Mouse (Mus musculus): ENCODE data around the gene Matn4. TPM values are rescaled to one million over a fixed set of nuclear protein-coding genes. Genes with fewer than 3 reads are reported as not detected.

Gene Matn4
- polyA plus RNA-seq, 1 experiment = 0.52 TPM

GRCm38 (mm10) chr2:164407708-164408107 is 2.7 kb upstream of the Matn4 start:
- H3K4me1 ChIP-seq (ENCODE audit: control insufficient read depth, insufficient read depth, insufficient read length, low read length) = no peaks in the 10 kb centered on the region; the same call in 1 of the 2 replicates
- H3K27ac ChIP-seq (replicated peaks; ENCODE audit: low read depth, low read length) = no peak overlapping the region
- no peak overlapping the region for H3K4me3 ChIP-seq (ENCODE audit: insufficient read depth, low read depth, low read length)

DNA sequence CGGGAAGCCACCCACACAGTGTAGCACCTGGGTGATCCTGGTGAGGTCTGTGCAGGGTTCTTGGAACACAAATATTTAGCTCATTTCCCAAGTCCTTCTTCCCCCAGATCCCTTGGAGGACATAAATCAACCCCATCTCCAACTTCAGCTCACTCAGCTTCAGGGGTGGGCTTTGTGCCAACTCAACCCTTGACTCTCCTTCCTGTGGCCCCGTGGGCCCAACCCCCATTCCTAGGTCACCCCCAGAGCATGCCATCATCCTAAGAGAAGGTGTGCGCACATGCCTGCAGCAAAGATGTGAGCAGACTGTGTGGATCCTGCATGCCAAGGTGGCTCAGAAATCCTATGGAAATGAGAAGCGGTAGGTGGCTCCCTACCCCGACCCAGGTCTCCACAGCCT is 559 bp upstream of the Matn4 start:
- no peak overlapping the region for H3K27ac ChIP-seq (replicated peaks; ENCODE audit: low read depth, low read length)

DNA sequence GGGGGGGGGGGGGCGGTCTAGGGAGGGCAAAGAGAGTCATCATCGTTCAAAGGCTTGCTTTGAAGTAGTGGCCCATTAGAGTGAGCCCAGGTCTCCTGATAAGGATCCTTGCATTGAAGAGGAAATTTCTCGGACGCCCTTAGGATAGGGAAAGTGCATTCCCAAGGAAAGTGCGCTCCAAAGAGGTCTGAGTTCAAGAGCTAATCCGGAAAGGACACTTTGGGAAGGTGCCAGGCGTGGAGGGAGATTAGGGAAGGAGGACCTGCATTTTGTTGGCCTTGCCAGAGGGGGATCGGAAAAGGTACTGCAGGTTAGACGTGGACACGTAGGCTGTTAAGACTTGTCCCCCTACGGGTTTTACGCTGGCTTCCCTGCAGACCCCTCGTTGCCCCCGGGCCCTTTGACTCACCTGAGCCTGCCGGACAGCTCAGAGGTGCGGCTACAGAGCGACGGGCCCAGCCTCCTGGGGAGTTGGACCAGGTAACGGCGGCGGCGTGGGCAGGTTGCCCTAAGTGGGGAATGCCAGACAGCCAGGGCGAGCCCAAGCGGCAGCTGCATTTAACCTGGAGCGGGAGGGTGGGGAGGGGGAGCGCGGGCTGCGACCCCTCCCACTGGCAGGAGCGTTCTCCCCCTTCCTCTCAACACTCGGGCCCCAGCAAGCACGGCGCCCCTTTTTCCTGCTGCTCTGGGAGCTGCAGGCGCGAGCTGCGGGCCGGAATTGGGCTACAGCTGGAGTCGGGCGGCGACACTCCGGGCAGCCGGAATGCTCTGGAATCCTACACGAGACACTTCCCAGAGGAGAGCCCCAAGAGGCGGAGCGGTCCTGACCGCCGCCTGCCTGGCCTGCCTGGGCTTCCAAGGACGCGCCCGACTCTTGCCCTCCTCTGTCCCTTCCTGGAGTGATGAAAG is 624 bp downstream of the Matn4 start:
- Histone ChIP-seq H3K4me3 (ENCODE audit: insufficient read depth, low read depth, low read length) (peak overlapping the region; percentile 31), H3K27ac (replicated peaks; ENCODE audit: low read depth, low read length) (no peak overlapping the region), H3K4me1 (ENCODE audit: control insufficient read depth, insufficient read depth, insufficient read length, low read length) (no peaks in the 10 kb centered on the region; the same call in 1 of the 2 replicates)

More for the DNA sequence above, 559 bp upstream of the Matn4 start:
- Histone ChIP-seq H3K4me1 (ENCODE audit: control insufficient read depth, insufficient read depth, insufficient read length, low read length) (no peaks in the 10 kb centered on the region; the same call in 1 of the 2 replicates), H3K4me3 (ENCODE audit: insufficient read depth, low read depth, low read length) (no peak overlapping the region)

DNA sequence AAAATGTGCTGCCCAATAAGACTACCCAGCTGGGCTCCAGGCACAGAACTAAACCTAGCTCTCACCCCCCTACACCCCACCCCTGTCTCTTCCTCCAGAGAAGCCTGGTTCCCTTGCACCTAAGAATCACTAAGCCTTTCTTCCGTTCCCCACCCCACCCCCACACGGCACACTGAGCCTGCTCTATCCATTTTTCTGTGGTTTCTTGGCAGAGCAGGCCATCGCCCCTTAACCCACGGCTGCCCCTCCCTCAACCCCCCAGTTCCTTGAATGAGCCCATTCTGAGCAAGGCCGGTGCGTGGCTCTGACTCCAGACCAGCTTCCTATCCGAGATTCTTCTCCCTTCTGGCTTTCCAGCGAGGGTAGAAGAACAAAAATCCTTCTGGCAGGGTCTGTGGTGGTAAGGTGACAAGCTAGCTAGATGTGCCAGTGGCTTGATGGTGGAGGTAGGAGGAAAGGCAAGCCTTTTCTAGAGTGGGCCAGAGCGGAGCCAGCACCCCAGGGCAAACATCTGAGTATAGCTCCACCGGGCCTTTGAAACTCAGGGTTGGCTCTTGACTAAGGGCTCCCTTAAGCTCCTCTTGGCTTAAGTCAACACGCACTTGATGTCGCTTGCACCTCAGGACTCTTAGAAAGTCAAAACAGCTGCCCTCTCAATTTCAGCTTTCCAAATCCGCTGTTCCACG is 1.4 kb downstream of the Matn4 start:
- Histone ChIP-seq H3K27ac (replicated peaks; ENCODE audit: low read depth, low read length) (no peak overlapping the region), H3K4me1 (ENCODE audit: control insufficient read depth, insufficient read depth, insufficient read length, low read length) (no peaks in the 10 kb centered on the region; the same call in 1 of the 2 replicates), H3K4me3 (ENCODE audit: insufficient read depth, low read depth, low read length) (no peak overlapping the region)

GRCm38 (mm10) chr2:164402906-164403305 is 2.1 kb downstream of the Matn4 start, which contains the start of gene Rbpjl:
Gene Rbpjl, plus strand, starts transcription at chr2:164403141.
- H3K27ac ChIP-seq (replicated peaks; ENCODE audit: low read depth, low read length) = no peak within 1 kb of the TSS
- H3K4me1 ChIP-seq (ENCODE audit: control insufficient read depth, insufficient read depth, insufficient read length, low read length) = no peaks in the 10 kb centered on the region; the same call in 1 of the 2 replicates
- no peak within 1 kb of the TSS for H3K4me3 ChIP-seq (ENCODE audit: insufficient read depth, low read depth, low read length)

- no peak overlapping the region for H3K27ac ChIP-seq (replicated peaks; ENCODE audit: low read depth, low read length)
- no peaks in the 10 kb centered on the region for H3K4me1 ChIP-seq (ENCODE audit: control insufficient read depth, insufficient read depth, insufficient read length, low read length)
- H3K4me3 ChIP-seq (ENCODE audit: insufficient read depth, low read depth, low read length) = no peak overlapping the region
Observed at GRCm38 (mm10) chr2:164396911-164397310, 8.0 kb downstream of the Matn4 start.

DNA sequence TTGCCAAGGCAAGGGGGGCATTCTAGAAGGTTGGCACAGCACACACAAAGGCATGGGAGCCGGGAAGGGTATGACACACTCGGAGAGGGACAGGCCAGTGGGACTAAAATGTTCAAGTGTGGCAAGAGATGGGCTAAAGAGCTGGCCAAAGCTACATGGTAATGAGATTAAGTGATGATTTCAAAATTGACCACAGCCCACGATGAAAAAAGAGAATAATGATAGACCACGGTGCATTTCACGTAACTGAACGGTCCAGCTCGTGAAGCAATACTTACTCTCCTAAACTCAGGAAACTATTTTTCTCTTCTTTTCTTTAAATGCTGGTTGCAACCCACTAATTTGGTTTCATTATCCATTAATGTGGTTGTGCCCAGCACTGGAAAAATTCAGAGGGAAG is 8.9 kb downstream of the Matn4 start:
- no peaks in the 10 kb centered on the region for H3K4me1 ChIP-seq (ENCODE audit: control insufficient read depth, insufficient read depth, insufficient read length, low read length)
- no peak overlapping the region for H3K4me3 ChIP-seq (ENCODE audit: insufficient read depth, low read depth, low read length)
- no peak overlapping the region for H3K27ac ChIP-seq (replicated peaks; ENCODE audit: low read depth, low read length)

GRCm38 (mm10) chr2:164393126-164393525 is 11.8 kb downstream of the Matn4 start:
- no peak overlapping the region for H3K27ac ChIP-seq (replicated peaks; ENCODE audit: low read depth, low read length)
- H3K4me3 ChIP-seq (ENCODE audit: insufficient read depth, low read depth, low read length) = no peak overlapping the region
- no peaks in the 10 kb centered on the region for H3K4me1 ChIP-seq (ENCODE audit: control insufficient read depth, insufficient read depth, insufficient read length, low read length)

DNA sequence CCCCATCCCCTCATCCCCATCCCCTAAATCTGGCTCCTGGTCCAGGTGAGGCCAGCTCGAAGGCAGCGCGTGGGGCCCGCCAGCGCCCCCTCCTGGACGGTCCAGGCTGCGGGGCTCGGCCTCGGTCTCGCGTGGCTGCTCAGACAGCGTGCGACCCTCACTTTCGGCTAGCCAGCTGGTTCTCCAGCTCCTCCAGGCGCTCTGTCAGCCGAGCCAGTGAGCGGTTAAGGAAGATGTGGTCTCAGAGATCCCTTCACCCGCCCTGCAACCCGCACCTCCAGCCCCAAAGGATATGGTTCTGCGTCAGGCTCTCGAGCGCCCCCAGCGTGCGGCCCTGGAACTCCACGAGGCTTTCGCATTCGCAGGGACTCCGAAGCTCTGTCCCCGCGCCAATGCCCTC is 15.5 kb downstream of the Matn4 start:
- Histone ChIP-seq H3K4me1 (ENCODE audit: control insufficient read depth, insufficient read depth, insufficient read length, low read length) (no peaks in the 10 kb centered on the region), H3K4me3 (ENCODE audit: insufficient read depth, low read depth, low read length) (peak overlapping the region; percentile 50), H3K27ac (replicated peaks; ENCODE audit: low read depth, low read length) (no peak overlapping the region)

GRCm38 (mm10) chr2:164389020-164389419 is 15.9 kb downstream of the Matn4 start, which contains the start of gene Slpi:
Gene Slpi, minus strand, starts transcription at chr2:164389095.
- H3K4me3 ChIP-seq (ENCODE audit: insufficient read depth, low read depth, low read length) = peak within 1 kb of the TSS; percentile 50
- H3K27ac ChIP-seq (replicated peaks; ENCODE audit: low read depth, low read length) = no peak within 1 kb of the TSS
- H3K4me1 ChIP-seq (ENCODE audit: control insufficient read depth, insufficient read depth, insufficient read length, low read length) = no peaks in the 10 kb centered on the region

DNA sequence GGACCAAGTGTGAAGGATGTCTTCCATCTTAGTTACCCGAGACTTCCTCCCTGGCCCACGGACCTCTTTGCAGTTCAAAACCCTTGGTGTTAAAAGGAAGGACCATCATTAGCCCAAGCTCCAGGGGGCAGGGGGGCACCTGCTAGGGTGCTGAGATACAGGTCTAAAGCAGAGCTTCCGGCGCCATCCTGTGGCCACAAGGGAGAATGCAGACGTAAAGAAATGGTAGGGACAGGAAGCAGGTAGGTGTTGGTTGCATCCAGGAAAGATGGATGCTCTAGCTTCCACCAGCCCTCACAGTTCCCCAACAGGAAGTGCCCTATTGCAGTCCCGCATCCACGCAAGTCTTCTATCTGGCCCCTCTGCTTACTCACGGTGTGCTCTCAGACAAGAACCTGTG is 18.0 kb downstream of the Matn4 start:
- Histone ChIP-seq H3K4me3 (ENCODE audit: insufficient read depth, low read depth, low read length) (no peak overlapping the region), H3K4me1 (ENCODE audit: control insufficient read depth, insufficient read depth, insufficient read length, low read length) (no peaks in the 10 kb centered on the region), H3K27ac (replicated peaks; ENCODE audit: low read depth, low read length) (no peak overlapping the region)

DNA sequence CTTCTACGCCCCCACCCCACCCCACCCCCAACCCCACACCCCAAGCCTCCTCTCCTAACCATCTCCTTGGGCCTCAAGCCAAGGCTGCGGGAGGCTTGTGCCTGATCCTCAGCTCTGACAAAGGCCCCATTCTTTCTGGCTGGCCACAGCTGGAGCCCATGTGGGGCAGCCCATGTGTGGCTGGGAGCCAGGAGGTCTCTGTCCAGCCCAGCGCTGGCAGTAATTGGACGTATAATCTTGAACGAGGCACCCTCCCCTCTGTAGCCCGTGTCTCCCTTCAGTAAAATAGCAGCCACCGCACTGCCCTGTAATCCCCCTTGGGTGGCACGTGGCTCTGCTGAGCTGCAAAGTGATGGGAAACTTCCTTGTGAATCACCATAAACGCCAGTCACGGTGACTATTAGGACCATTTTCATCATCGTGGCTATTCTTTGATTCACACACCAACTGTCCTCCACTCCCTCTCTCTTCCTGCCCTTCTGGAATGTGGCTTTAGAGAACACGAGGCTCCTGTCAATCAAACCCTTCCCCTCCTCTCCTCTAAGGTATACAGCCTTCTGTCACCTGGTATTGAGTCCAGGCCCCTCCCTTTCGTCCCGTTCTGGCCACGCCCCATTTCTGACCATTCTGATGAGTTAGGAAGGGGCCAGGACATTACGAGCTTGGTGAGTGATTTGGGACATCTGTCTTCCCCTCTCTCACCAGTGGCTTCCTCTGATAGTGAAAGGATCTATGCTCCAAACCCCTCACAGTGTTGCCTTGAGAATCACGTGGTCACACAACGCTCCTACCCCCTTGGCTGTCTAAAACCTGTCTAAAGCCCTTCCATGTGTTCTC is 18.8 kb downstream of the Matn4 start:
- no peak overlapping the region for H3K4me3 ChIP-seq (ENCODE audit: insufficient read depth, low read depth, low read length)
- H3K27ac ChIP-seq (replicated peaks; ENCODE audit: low read depth, low read length) = no peak overlapping the region
- no peaks in the 10 kb centered on the region for H3K4me1 ChIP-seq (ENCODE audit: control insufficient read depth, insufficient read depth, insufficient read length, low read length)

DNA sequence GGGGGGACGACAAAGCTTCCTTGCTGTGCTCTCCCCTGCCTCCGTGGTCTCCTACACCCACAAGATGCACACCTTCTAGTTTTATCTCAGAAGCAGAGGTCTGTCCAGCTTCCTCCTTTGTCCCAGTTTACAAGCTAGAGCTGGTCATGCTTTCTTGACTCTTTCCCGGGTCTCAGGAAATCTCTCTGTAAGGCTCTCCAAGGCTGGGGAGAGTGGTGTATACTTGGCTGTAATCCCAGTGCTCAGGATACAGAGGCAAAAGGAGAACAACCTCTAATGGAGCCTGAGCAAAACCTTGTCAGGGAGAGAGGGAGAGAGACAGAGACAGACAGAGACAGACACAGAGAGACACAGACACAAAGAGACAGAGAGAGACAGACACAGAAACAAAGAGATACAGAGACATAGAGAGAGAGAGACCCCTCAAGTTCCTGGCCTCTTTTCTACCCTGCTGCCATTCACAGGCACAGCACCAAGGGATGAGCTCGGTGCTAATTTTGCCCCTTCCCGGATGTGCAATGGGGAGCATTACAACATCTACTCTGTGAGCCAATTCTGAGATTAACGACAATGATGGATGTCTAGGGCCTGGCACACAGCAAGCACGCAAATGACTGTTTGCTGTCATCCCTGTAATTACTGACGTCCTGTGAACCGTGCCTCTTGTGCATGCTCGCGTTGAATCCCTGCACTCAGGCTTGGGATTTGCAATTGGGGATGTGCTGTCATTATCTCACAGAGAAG is 21.1 kb downstream of the Matn4 start:
- Histone ChIP-seq H3K27ac (replicated peaks; ENCODE audit: low read depth, low read length) (no peak overlapping the region), H3K4me1 (ENCODE audit: control insufficient read depth, insufficient read depth, insufficient read length, low read length) (no peaks in the 10 kb centered on the region), H3K4me3 (ENCODE audit: insufficient read depth, low read depth, low read length) (no peak overlapping the region)

DNA sequence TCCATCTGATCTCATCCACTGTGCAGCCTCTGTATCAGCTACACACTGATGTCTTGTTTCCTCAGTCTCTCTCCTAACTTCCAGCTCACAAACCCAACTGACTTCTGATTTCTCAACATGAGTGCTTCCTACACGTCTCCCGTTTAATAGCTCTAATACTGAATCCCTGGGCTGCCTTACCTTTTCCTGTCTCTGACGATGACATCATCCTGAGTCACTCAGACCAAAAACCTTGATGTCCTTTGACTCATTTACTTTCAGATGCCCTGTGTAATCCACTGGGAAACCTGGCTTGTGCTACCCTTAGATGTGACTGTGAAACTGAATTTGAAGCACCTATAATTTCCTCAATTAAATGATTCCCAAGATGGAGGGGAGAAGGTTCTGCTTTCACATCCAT is 22.0 kb downstream of the Matn4 start:
- Histone ChIP-seq H3K4me1 (ENCODE audit: control insufficient read depth, insufficient read depth, insufficient read length, low read length) (no peaks in the 10 kb centered on the region), H3K27ac (replicated peaks; ENCODE audit: low read depth, low read length) (no peak overlapping the region), H3K4me3 (ENCODE audit: insufficient read depth, low read depth, low read length) (no peak overlapping the region)

Measured in brown adipose tissue, adult 24 weeks (tissue).